Mouse (Mus musculus): ENCODE measurements around the gene Hdac1.
"Not testable (repeated sequence)": the region's sequence is repeated elsewhere in the genome, so short reads cannot be mapped to it uniquely, and the experiment has no call there.

Gene Hdac1

DNA sequence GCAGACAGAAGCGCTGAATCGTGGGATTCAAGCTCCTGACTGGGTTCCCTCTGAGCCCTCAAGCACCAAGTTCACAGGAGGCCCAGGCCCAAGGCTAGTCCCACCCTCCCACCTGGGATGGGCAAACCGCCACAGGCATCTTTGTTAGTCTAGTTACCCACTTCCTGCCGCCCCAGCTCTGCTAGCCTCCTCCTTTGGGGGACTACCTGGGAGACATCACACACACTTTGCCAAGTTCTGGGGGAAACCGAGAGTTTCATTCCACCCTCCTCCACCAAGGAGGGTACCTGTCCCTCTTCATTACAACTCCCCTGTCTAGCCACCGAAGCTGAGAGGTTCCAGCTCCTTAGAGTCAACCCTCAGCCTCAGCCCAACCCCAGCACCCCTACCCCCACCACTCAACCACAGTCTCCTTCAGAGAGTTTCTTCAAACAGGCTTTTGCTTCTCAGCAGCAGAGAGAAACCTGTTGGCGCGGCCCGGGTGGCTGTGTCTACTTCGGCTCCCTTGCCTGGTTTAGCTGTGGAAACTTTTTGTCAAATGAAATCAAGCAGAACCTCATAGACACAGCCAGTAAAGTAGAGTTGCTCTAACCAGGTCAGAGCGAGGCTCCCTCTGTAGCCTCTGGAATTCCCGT is 15.9 kb upstream of the Hdac1 start:
- DNase-seq (ENCODE audit: low read depth, low spot score), result no peak

DNA sequence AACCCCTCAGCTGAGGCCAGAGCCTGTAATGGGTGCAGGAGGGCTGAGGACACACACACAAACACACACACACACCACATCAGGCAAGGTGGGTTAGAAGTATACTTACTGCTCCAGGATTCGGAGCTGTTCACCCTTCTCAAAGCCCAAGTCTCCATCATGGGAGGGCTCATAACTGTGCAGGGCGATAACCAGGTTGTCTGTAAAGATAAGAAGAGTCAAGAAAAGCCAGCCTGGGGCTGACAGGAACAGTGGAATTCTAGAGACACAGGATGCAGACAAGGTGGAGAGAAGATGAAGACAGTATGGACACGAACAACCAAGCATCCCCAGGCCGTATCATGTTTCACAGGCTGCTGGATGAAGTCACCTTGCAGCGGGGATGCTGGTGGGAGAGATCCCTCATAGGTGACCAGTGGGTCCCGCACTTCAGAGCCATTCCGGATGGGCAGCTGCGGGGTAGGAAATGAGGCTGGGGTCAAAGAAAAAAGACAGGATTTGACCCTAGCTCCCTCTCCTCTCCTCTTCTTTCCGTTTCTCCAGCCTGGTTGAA is 14.8 kb upstream of the Hdac1 start:
- peak; percentile 4 for DNase-seq (ENCODE audit: low read depth, low spot score)

GRCm38 (mm10) chr4:129556532-129557223 is 14.2 kb upstream of the Hdac1 start:
- peak; percentile 83 for DNase-seq (ENCODE audit: low read depth, low spot score)

GRCm38 (mm10) chr4:129555862-129556531 is 13.5 kb upstream of the Hdac1 start:
- DNase-seq (ENCODE audit: low read depth, low spot score), result no peak

DNA sequence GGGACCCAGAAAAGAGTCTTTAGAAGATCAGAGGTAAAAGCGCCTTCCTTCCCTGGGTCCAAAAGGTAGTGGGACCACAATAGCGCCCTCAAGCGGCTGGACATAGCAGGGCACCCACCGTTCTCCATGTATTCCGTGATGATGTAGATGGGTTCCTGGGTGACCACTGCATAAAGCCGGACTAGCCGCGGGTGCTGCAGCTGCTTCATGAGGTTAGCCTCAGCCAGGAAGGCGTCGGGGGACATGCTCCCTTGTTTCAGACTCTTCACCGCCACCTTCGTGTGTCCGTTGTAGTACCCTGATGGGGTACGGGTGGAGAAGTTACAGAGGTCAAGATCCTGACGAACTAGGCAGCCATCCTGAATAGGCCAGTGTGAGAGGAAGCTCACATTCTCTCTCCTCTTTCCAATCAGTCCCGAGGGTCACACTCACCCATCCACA is 12.9 kb upstream of the Hdac1 start:
- peak; percentile 19 for DNase-seq (ENCODE audit: low read depth, low spot score)

- DNase-seq (ENCODE audit: low read depth, low spot score), result not testable (repeated sequence)
Observed at GRCm38 (mm10) chr4:129554512-129554911, 12.0 kb upstream of the Hdac1 start.

DNA sequence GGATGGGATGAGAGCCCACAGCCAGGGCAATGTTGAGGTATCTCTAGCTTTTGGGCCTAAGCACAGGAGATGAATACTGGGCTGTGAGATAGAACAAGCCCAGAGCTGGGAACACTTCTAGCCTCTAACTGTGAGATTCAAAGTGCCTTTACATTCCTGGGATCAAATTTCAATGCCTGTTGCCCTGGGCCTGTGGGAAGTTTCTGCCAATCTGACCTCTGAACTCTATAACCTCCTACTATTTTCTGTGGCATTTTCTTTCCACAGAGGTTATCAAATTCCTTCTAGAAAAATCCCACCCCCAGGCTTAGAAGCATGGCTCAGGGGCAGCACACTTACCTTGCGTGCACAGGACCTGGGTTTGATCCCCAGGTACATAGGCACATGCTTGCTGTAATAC is 7.8 kb upstream of the Hdac1 start:
- DNase-seq (ENCODE audit: low read depth, low spot score), result peak; percentile 6

DNA sequence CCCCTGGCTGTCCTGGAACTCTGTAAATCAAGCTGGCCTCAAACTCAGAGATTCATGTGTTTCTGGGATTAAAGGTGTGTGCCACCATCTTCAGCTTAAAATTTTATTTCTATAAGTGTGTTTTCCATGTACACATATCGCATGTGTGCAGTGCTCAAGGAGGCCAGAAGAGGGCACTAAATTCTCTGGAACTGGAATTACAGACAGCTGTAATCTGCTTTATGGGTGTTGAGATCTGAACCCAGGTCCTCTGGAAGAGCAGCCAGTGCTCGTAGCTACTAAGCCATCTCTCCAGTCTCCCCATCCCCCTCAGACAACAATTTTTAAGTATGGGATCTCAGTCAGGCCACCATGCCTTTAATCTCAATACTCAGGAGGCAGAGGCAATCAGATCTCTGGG is 6.8 kb upstream of the Hdac1 start:
- peak; percentile 38 for DNase-seq (ENCODE audit: low read depth, low spot score)

- not testable (repeated sequence) for DNase-seq (ENCODE audit: low read depth, low spot score)
Observed at GRCm38 (mm10) chr4:129547631-129548030, 5.1 kb upstream of the Hdac1 start.

DNA sequence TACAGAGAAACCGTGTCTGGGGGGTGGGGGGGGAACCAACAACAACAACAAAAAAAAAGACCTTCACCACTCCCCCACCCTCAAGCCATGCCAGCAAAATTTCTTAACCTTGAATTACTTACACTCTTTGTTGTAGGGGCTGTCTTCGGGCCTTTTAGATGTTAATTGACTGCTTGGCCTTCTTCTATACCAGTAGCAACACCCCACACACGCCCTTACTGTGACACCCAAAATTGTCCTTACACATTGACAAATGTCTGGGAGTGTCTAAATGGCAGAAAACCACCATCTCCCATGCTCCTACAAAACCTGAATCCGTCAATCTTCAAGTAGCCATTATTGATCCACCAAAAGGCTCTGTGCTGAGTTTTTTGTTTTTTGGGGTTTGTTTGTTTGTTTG is 1.6 kb upstream of the Hdac1 start:
- no peak for DNase-seq (ENCODE audit: low read depth, low spot score)

GRCm38 (mm10) chr4:129541868-129542591 is 483 bp downstream of the Hdac1 start:
- peak; percentile 58 for DNase-seq (ENCODE audit: low read depth, low spot score)

- peak; percentile 36 for DNase-seq (ENCODE audit: low read depth, low spot score)
Observed at GRCm38 (mm10) chr4:129540012-129540411, 2.5 kb downstream of the Hdac1 start.

DNA sequence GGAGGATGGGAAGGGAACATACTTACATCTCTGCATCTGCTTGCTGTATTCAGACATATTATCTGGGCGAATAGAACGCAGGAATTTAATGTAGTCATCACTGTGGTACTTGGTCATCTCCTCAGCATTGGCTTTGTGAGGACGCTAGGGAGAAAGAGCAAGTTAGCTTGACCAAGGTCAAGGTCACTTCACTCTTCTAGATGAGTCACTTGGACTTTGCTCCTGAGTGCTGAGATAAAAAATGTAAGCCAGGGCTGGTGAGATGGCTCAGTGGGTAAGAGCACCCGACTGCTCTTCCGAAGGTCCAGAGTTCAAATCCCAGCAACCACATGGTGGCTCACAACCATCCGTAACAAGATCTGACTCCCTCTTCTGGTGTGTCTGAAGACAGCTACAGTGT is 13.6 kb downstream of the Hdac1 start:
- not testable (repeated sequence) for DNase-seq (ENCODE audit: low read depth, low spot score)

GRCm38 (mm10) chr4:129525889-129526288 is 16.6 kb downstream of the Hdac1 start:
- DNase-seq (ENCODE audit: low read depth, low spot score), result no peak

DNA sequence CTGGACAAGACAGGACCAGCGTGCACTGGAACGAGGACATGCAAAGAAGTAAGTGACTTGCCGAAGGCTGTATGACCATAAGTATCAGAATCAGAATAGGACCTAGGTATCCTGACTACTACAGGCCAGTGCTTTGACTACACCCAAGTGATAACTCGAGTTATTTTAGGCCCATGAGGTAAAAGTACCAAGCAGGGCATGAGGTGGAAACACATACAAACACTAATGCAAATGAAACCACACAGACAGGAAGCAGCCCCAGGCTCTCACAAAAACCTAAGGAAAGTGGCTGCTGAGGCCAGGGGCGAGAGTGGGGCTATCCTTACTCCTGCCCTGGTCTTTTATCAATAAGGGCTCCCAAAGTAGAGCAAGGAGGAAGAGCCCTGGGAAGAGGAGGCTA is 17.2 kb downstream of the Hdac1 start:
- no peak for DNase-seq (ENCODE audit: low read depth, low spot score)

GRCm38 (mm10) chr4:129518519-129518918 is 24.0 kb downstream of the Hdac1 start:
- DNase-seq (ENCODE audit: low read depth, low spot score), result no peak

- DNase-seq (ENCODE audit: low read depth, low spot score), result no peak
Observed at GRCm38 (mm10) chr4:129516925-129517324, 25.6 kb downstream of the Hdac1 start.

DNA sequence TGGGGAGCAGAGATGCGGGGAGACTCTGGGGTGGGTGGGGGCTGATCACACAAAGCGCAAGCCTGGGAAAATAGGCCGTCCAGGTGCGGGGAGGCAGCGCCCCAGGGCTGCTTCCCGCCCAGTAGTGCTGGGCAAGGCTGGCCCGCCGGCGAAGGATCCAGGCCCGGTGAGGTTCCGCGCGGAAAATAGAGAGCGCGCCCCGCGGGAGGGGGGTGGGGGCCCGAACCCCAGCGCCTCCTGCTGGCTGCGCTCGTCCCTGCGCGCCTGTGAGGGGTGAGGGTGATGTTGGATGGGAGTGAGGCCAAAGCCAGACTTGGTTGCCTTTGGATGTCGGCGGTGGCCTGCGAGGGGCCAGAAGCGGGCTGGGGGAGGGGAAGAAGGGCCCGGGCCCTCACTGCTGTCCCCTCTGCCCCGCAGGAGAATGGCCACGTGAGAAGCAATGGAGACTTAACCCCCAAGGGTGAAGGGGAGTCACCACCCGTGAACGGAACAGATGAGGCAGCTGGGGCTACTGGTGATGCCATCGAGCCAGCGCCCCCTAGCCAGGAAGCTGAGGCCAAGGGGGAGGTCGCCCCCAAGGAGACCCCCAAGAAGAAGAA is 28.1 kb downstream of the Hdac1 start:
- DNase-seq (ENCODE audit: low read depth, low spot score), result peak; percentile 62

- no peak for DNase-seq (ENCODE audit: low read depth, low spot score)
Observed at GRCm38 (mm10) chr4:129513891-129514290, 28.6 kb downstream of the Hdac1 start.

- peak; percentile 81 for DNase-seq (ENCODE audit: low read depth, low spot score)
Observed at GRCm38 (mm10) chr4:129513086-129513767, 29.3 kb downstream of the Hdac1 start, which contains the start of gene Marcksl1. Marcksl1 (plus strand) TSS chr4:129513581.

Data from 3T3-L1 (cell line).